Mouse (Mus musculus) intestine, embryonic 16.5 days (tissue): ENCODE measurements around the gene Erfe. TPM values are rescaled to one million over a fixed set of nuclear protein-coding genes. Genes with fewer than 3 reads are reported as not detected.

Experiments used
- ATAC-seq: fragments of 200-750 bp; cut with Nextera tagmentation; 2 replicates; pipeline ENCODE4 v1.8.0; 2017; ENCODE audit warnings: moderate TSS enrichment, moderate library complexity
- H3K27ac ChIP-seq: fragments of 300-500 bp; sonication (generic); 2 replicates; pipeline ENCODE4 v1.5.1; 2014; ENCODE audit warnings: mild to moderate bottlenecking, low read length
- H3K27me3 ChIP-seq: fragments of 300-500 bp; sonication (generic); replicated peaks from 2 replicates; pipeline ENCODE4 v1.6.1; 2014; ENCODE audit warnings: low read length, control low read depth, mixed read lengths; ENCODE audit not compliant: control insufficient read depth, insufficient read depth
- H3K36me3 ChIP-seq: fragments of 300-500 bp; sonication (generic); 2 replicates; pipeline ENCODE4 v1.6.1; 2014; ENCODE audit warnings: low read length, control low read depth; ENCODE audit not compliant: control insufficient read depth, insufficient read depth
- H3K4me1 ChIP-seq: fragments of 300-500 bp; sonication (generic); 2 replicates; pipeline ENCODE4 v1.6.1; 2014; ENCODE audit warnings: low read length, control low read depth, mixed read lengths; ENCODE audit not compliant: control insufficient read depth, insufficient read depth
- H3K4me2 ChIP-seq: fragments of 300-500 bp; sonication (generic); 2 replicates; pipeline ENCODE4 v1.6.1; 2014; ENCODE audit warnings: low read depth, low read length, control low read depth
- H3K4me3 ChIP-seq: fragments of 300-500 bp; sonication (generic); 2 replicates; pipeline ENCODE4 v1.5.1; 2014; ENCODE audit warnings: mild to moderate bottlenecking, low read length
- H3K9ac ChIP-seq: fragments of 300-500 bp; sonication (generic); 2 replicates; pipeline ENCODE4 v1.6.1; 2014; ENCODE audit warnings: low read depth, low read length
- H3K9me3 ChIP-seq: fragments of 300-500 bp; sonication (generic); 2 replicates; pipeline ENCODE4 v1.6.1; 2016; ENCODE audit warnings: low read length, control low read depth; ENCODE audit not compliant: control insufficient read depth
- WGBS: fragments of 180-500 bp; shearing (Covaris S2); extraction: QIAGEN DNeasy Blood & Tissue Kit; methylation state at CpG from one replicate; pipeline ENCODE4 v1.1.7; 2014; 5-methylcytosine and 5-hydroxymethylcytosine counted together
- polyA plus RNA-seq: library from polyadenylated mRNA; unstranded; fragments of >200 nt; fragmentation: Nextera tagmentation; extraction: Ambion mirVana; gene quantifications from 2 replicates; pipeline ENCODE4 v1.2.1, GENCODE M21; 2015

The Erfe gene
- polyA plus RNA-seq, 1 experiment from 2014 or later = 9.0 TPM

DNA sequence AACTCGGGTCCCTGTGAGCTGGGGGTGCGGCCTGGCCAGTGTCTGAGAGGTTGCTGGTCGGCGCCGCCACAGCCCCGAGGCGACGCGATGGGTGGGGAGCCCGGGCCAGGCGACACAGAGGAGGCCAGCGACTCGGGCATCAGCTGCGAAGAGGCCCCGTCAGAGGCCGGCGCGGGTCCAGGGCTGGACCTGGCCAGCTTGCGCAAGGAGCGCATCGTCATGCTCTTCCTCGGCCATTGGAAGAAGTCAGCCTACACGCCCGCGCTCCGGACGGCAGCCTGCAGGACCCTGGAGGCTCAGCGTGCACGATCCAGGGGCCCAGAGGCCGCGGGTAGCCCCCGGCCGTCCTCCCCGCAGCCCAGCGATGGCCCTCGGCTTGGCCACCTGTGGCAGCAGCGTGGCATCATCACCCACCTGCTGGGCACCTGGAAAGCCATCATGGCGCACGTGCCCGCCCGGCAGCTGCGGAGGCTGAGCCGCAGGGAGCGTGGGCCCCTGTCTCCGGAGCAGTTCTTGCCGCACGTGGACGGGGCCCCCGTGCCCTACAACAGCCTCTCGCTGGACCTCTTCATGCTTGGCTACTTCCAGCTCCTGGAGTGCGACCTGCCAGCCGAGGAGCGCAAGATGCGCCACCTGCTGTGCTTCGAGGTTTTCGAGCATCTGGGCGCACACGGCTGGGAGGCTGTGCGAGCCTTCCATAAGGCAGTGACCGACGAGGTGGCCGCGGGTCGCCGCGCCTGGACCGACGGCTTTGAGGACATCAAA is 21.1 kb upstream of the Erfe start:
- 4% methylated on average over 65 of the region's 68 CpGs for WGBS
- H3K9ac ChIP-seq = no peak overlapping the region; the same call in 1 of the 2 replicates
- H3K27ac ChIP-seq = no peak overlapping the region
- no peaks in the 10 kb centered on the region for H3K9me3 ChIP-seq
- H3K4me2 ChIP-seq = peak overlapping the region; percentile 49
- peaks cover 38% of the 10 kb centered on the region for H3K27me3 ChIP-seq
- peak; percentile 45 for ATAC-seq
- peaks cover 9% of the 10 kb centered on the region for H3K4me1 ChIP-seq
- H3K36me3 ChIP-seq = no peaks in the 10 kb centered on the region
- H3K4me3 ChIP-seq = peak overlapping the region; percentile 36

DNA sequence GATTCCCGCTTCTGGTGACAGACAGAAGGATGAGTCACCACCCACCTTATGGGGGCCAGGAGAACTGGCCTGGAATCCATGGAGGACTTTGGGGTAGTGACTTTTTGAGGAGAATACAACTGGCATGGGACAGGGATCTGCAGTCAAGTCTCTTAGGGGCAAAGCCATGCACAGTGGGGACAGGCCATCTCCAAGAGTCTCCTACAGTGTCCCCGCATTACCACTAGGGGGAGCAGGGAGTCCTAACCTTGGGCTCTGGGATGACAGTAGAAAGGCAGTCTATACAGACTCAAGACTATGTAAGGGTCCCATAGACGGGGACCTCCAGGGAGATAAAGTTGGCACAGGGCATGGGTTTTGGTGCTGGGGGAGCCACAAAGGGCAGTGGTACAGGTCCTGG is 19.3 kb upstream of the Erfe start:
- Histone ChIP-seq H3K36me3 (no peaks in the 10 kb centered on the region), H3K27me3 (peaks cover 38% of the 10 kb centered on the region), H3K4me2 (no peak overlapping the region), H3K4me1 (peaks cover 9% of the 10 kb centered on the region), H3K9ac (no peak overlapping the region), H3K27ac (no peak overlapping the region), H3K4me3 (no peak overlapping the region), H3K9me3 (no peaks in the 10 kb centered on the region)
- ATAC-seq = peak; percentile 74
- 35% methylated on average over 3 of the region's 3 CpGs for WGBS

DNA sequence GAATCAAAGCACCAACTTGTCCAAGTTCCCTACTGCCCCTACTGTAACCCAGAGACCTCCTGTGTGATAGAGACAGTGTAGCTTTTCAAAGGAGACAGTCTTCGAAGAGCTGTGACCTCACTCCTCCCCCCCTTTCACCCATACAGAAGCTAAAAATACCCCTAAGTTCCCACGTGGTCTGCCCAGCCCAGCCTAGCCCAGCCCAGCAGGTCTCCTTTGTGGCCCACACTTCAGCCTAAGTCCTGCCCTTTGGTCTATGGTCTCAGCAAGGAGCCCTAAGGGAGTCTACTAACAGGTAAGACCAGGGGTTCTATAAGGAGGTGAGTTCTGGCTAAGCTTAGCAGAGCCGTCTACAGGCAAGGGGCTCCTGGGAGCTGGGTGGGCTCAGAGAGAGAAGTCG is 15.4 kb upstream of the Erfe start, which contains the start of gene Klhl30:
Gene Klhl30, plus strand, starts transcription at position 176 of the 400 bp plus-strand sequence.
- Histone ChIP-seq H3K4me2 (no peak within 1 kb of the TSS), H3K4me1 (no peaks in the 10 kb centered on the region), H3K4me3 (no peak within 1 kb of the TSS), H3K27ac (no peak within 1 kb of the TSS), H3K9me3 (no peaks in the 10 kb centered on the region), H3K9ac (no peak within 1 kb of the TSS), H3K36me3 (no peaks in the 10 kb centered on the region), H3K27me3 (peaks cover 10% of the 10 kb centered on the region)
- WGBS = 50% methylated on average over 4 of the region's 4 CpGs
- no peak for ATAC-seq

- no peaks in the 10 kb centered on the region for H3K9me3 ChIP-seq
- H3K4me1 ChIP-seq = no peaks in the 10 kb centered on the region
- no peak overlapping the region for H3K4me3 ChIP-seq
- no peaks in the 10 kb centered on the region for H3K36me3 ChIP-seq
- H3K27me3 ChIP-seq = peaks cover 6% of the 10 kb centered on the region
- H3K4me2 ChIP-seq = no peak overlapping the region
- H3K27ac ChIP-seq = no peak overlapping the region
- 75% methylated on average over 3 of the region's 3 CpGs for WGBS
- no peak for ATAC-seq
- H3K9ac ChIP-seq = no peak overlapping the region
Observed at GRCm38 (mm10) chr1:91351249-91351648, 15.0 kb upstream of the Erfe start.

GRCm38 (mm10) chr1:91352277-91352676 is 14.0 kb upstream of the Erfe start:
- Histone ChIP-seq H3K27ac (no peak overlapping the region), H3K9me3 (no peaks in the 10 kb centered on the region), H3K36me3 (no peaks in the 10 kb centered on the region), H3K4me1 (no peaks in the 10 kb centered on the region), H3K27me3 (no peaks in the 10 kb centered on the region), H3K4me2 (no peak overlapping the region), H3K9ac (no peak overlapping the region), H3K4me3 (no peak overlapping the region)
- no peak for ATAC-seq
- 94% methylated on average over 2 of the region's 2 CpGs for WGBS

DNA sequence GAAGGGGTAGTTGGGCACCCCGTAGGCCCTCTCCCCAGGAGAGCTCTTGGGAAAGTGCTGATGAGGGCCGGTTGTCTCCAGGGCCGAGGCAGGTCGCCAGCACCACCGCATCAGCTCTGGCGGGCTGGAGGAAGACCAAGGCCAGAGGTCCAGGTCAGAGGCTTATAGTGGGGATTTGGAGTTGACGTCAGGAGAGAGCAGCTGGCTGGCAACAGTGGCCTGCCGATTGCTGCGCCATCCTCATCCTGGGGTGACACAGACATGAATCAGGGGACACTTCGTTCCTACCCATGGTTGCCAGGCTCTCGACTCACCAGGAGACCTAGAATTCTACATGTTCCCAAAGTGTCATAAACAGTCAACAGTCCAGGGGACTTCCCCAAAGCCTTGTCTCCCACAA is 10.1 kb upstream of the Erfe start:
- Histone ChIP-seq H3K4me3 (no peak overlapping the region), H3K27ac (no peak overlapping the region), H3K4me1 (no peaks in the 10 kb centered on the region), H3K9ac (no peak overlapping the region), H3K27me3 (no peaks in the 10 kb centered on the region), H3K9me3 (no peaks in the 10 kb centered on the region), H3K4me2 (no peak overlapping the region), H3K36me3 (no peaks in the 10 kb centered on the region)
- 86% methylated on average over 11 of the region's 11 CpGs for WGBS
- no peak for ATAC-seq

GRCm38 (mm10) chr1:91362113-91362512 is 4.1 kb upstream of the Erfe start:
- H3K4me1 ChIP-seq = peaks cover 7% of the 10 kb centered on the region; the same call in 1 of the 2 replicates
- 76% methylated on average over 5 of the region's 5 CpGs for WGBS
- no peak overlapping the region for H3K4me2 ChIP-seq
- H3K27ac ChIP-seq = no peak overlapping the region
- H3K36me3 ChIP-seq = no peaks in the 10 kb centered on the region
- H3K4me3 ChIP-seq = no peak overlapping the region
- H3K9me3 ChIP-seq = no peaks in the 10 kb centered on the region
- H3K27me3 ChIP-seq = no peaks in the 10 kb centered on the region
- ATAC-seq = no peak
- H3K9ac ChIP-seq = no peak overlapping the region

DNA sequence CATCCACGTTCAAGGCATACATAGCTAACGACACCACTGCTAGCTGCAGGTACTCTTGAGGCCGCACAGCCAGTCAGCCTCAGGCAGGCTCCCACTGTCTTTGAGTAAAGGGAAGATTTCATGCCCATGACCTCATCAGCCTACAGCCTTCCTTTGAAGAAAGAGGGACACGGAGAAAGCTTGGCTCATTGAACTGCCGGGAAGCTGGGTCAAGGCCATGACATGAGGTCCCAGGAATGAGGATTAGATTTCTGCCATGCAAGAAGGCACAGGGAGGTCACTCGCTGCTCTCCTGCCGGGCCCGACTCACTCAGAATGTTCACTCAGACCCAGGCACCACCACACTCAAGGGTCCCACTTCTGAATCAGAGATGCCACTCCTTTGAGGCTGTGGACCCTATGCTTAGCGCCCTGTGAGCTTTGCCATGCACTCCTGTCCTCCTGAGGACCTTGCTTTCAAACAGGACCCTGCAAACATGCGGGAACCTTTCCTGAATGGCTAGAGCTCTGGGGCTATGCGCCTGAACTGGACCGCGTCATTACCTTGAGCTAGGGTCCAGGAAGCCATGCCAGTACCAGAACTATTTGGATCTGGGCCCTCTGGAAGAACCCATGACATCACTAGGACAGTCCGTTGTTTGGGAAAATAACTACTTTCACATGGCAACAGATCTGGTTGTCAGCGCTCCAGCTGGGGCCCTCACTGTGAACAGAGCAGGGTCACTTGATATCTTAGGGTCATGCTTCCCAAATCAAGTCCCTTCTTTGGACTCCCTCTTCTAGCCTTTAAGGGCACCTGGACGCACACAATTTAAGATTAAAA is 1.2 kb upstream of the Erfe start:
- H3K36me3 ChIP-seq = no peaks in the 10 kb centered on the region
- no peak for ATAC-seq
- H3K27ac ChIP-seq = no peak overlapping the region
- H3K4me2 ChIP-seq = no peak overlapping the region
- peaks cover 20% of the 10 kb centered on the region for H3K4me1 ChIP-seq
- no peaks in the 10 kb centered on the region for H3K27me3 ChIP-seq
- H3K4me3 ChIP-seq = no peak overlapping the region
- H3K9me3 ChIP-seq = no peaks in the 10 kb centered on the region
- WGBS = 94% methylated on average over 16 of the region's 16 CpGs
- H3K9ac ChIP-seq = no peak overlapping the region

DNA sequence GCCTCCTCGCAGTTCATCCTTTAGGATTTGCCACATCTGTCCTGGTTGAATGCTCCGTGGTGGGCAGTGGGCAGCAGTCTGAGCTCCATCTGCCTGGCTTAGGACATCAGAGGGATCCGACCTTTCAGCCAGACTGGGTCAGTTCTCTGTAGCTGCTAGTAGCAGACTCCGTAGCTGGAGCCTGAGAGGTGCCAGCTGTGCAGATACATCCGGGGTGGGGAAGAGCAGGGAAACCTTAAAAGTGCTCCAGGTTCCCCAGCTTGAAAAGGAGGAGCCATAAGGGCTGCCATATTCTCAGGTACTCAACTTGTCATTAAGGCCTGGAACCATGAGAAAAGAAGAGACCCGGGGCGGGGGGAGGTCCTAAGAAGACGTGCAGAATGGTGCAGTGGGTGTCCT is 415 bp upstream of the Erfe start:
- no peaks in the 10 kb centered on the region for H3K27me3 ChIP-seq
- 29% methylated on average over 8 of the region's 8 CpGs for WGBS
- no peaks in the 10 kb centered on the region for H3K9me3 ChIP-seq
- peak overlapping the region; percentile 94 for H3K4me2 ChIP-seq
- no peak overlapping the region for H3K27ac ChIP-seq
- no peak for ATAC-seq
- H3K9ac ChIP-seq = peak overlapping the region; percentile 88
- H3K4me1 ChIP-seq = peaks cover 26% of the 10 kb centered on the region
- H3K4me3 ChIP-seq = peak overlapping the region; percentile 67
- no peaks in the 10 kb centered on the region for H3K36me3 ChIP-seq
